Mouse (Mus musculus) spleen, adult 2 months (tissue): Measurements from ENCODE around the gene Shkbp1. TPM values are rescaled to one million over a fixed set of nuclear protein-coding genes. Genes with fewer than 3 reads are reported as not detected.

Source experiments
- DNase-seq, 2 experiments: peaks; one replicate each; pipeline versions ENCODE4 v3.0.0 to v3.0.0-alpha.2; 2012 to 2021; ENCODE audit warnings: low spot score in 2 of 2, low read depth in 1 of 2
- H3K27ac ChIP-seq: fragments of 200-500 bp; 2 replicates; pipeline ENCODE4 v1.5.1; 2012; ENCODE audit warnings: low read length, inconsistent platforms; ENCODE audit not compliant: insufficient read depth
- H3K27me3 ChIP-seq: fragments of 200-500 bp; 2 replicates; pipeline ENCODE4 v1.6.1; 2012; ENCODE audit warnings: mild to moderate bottlenecking, moderate library complexity, low read length, inconsistent platforms; ENCODE audit not compliant: control insufficient read depth, insufficient read depth
- H3K36me3 ChIP-seq: fragments of 200-500 bp; 2 replicates; pipeline ENCODE4 v1.6.1; 2012; ENCODE audit warnings: mild to moderate bottlenecking, low read length, inconsistent platforms; ENCODE audit not compliant: control insufficient read depth, insufficient read depth
- H3K4me1 ChIP-seq: fragments of 200-500 bp; 2 replicates; pipeline ENCODE4 v1.6.1; 2011; ENCODE audit warnings: inconsistent platforms; ENCODE audit not compliant: control insufficient read depth, insufficient read depth, insufficient read length
- H3K4me3 ChIP-seq: fragments of 200-500 bp; 2 replicates; pipeline ENCODE4 v1.5.1; 2011; ENCODE audit warnings: mild to moderate bottlenecking, inconsistent platforms; ENCODE audit not compliant: insufficient read depth, insufficient read length; ENCODE audit errors: extremely low read depth
- CTCF ChIP-seq: fragments of 200-500 bp; IDR thresholded peaks from 2 replicates; pipeline ENCODE4 v1.5.1; 2011; ENCODE audit warnings: mild to moderate bottlenecking, inconsistent platforms; ENCODE audit not compliant: insufficient read depth, insufficient read length, insufficient replicate concordance; ENCODE audit errors: extremely low read depth
- POLR2A ChIP-seq: fragments of 200-500 bp; IDR thresholded peaks from 2 replicates; pipeline ENCODE4 v1.6.1; 2011; ENCODE audit warnings: low read depth, low read length, inconsistent platforms
- WGBS: fragments of 180-500 bp; shearing (Covaris S2); methylation state at CpG from one replicate; pipeline ENCODE4 v1.1.7; 2018; 5-methylcytosine and 5-hydroxymethylcytosine counted together
- polyA plus RNA-seq: library from polyadenylated mRNA; depleted of rRNA; stranded (reverse); fragments of >200 nt; gene quantifications from 2 replicates; pipeline ENCODE4 v1.2.3, GENCODE M21; 2012

Gene Shkbp1
- polyA plus RNA-seq, 1 experiment = 130 TPM

DNA sequence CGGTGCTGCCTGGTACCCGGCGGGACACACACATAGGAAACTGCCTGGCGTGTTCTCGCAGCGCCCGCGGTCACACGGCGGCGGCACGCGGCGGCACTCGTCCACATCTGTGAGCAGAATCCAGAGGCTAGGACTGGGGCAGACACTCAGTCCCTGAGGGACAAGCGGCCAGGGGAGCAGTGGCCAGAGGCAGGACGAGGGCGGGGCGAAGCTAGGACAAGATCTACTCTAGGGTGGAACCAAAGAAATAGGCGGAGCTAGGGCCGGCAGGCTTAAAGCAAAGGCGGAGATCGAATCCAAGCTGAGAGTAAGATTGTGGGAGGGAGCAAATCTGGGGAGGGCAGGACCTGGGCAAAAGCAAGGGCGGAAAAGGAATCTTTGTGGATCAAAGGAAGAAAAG lies 30.1 kb downstream of the Shkbp1 start:
- 3% methylated on average over 24 of the region's 24 CpGs for WGBS
- Histone ChIP-seq H3K27ac (no peak overlapping the region), H3K27me3 (no peaks in the 10 kb centered on the region), H3K4me3 (peak overlapping the region; percentile 19; the same call in 1 of the 2 replicates), H3K4me1 (peaks cover 13% of the 10 kb centered on the region), H3K36me3 (no peaks in the 10 kb centered on the region)
- TF ChIP-seq POLR2A (no peak), CTCF (no peak)
- no peak for DNase-seq

DNA sequence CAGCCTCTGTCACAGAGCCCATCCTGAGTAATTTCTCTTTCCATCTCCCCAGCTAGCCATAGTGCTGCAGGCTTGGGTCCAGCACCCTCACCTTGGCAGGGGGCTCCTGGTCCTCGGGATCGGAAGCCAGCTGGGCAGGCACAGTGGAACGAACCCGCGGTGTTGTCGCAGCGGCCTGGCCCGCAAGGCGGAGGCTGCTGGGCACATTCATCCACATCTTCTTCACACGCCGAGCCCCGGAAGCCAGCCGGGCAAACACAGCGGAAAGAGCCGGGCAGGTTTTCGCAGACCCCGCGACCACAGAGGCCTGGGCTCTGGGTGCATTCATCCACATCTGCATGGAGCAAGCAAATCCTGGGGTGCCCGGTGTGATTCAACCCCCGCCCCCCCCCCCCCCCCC lies 30.9 kb downstream of the Shkbp1 start:
- Histone ChIP-seq H3K4me3 (no peak overlapping the region), H3K27ac (no peak overlapping the region), H3K36me3 (no peaks in the 10 kb centered on the region), H3K27me3 (no peaks in the 10 kb centered on the region), H3K4me1 (peaks cover 13% of the 10 kb centered on the region)
- 66% methylated on average over 18 of the region's 20 CpGs for WGBS
- no peak for DNase-seq
- TF ChIP-seq CTCF (no peak), POLR2A (no peak)

DNA sequence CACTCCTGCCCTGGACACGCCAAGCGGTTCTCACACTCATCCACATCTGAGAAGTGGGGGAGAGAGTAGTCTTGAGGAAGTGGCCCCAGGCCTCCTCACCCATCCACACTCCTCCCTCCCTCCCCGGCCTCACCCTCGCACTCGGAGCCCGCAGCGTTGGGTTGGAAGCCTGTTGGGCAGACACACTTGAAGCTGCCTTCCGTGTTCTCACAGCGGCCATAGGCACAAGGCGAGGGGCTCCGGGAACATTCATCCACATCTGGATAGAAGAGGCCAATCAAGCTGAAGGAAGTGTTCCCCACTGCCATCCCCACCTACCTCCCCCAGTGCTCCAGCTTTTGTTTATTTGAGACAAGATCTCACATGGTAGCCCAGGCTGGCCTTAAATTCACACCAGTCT lies 31.7 kb downstream of the Shkbp1 start:
- peaks cover 8% of the 10 kb centered on the region; the same call in 1 of the 2 replicates for H3K4me1 ChIP-seq
- no peak for DNase-seq
- H3K27ac ChIP-seq = no peak overlapping the region
- TF ChIP-seq POLR2A = no peak
- no peak for TF ChIP-seq CTCF
- 97% methylated on average over 11 of the region's 11 CpGs for WGBS
- no peak overlapping the region for H3K4me3 ChIP-seq
- H3K36me3 ChIP-seq = no peaks in the 10 kb centered on the region
- no peaks in the 10 kb centered on the region for H3K27me3 ChIP-seq

DNA sequence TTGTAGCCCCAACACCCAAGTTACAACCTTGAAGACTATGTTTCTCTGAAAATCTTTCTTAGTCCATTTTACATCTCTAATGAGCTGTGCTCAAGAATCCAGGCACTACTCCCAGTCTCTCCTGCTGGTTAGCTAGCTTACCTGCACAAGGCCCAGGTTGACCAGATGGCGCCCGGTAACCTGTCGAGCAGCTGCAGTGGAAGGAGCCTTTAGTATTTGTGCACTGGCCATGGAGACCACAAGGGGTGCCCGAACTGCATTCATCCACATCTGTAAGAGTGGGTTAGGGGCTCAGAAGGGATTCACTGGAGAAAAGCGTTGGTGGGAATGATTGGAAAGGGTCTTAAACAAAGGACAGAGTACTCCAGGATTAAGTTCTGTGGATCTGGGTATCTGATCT lies 32.8 kb downstream of the Shkbp1 start:
- Histone ChIP-seq H3K4me1 (peaks cover 3% of the 10 kb centered on the region; the same call in 1 of the 2 replicates), H3K27me3 (no peaks in the 10 kb centered on the region), H3K36me3 (no peaks in the 10 kb centered on the region), H3K27ac (no peak overlapping the region), H3K4me3 (no peak overlapping the region)
- DNase-seq = no peak
- WGBS = 93% methylated on average over 5 of the region's 5 CpGs
- no peak for TF ChIP-seq POLR2A
- no peak for TF ChIP-seq CTCF

DNA sequence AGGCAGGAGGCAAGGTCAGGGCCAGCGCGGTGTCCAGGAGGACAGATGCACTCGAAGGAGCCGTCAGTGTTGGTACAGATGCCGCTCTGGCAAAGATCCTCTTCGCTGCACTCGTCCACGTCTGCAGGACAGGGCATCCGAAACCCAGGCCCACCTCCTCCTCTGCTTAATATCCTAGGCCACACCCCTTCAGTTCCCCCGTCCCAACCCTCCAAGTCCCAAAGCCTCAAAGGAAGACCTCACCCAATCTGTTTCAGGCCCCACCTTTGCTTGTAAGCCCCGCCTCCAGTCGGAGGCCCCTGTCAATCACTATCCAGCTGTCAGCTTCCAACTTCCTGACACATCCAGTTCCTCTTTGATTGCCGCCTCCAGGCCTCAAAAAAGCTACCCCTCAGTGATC lies 33.5 kb downstream of the Shkbp1 start:
- DNase-seq = no peak
- H3K27ac ChIP-seq = no peak overlapping the region
- H3K4me3 ChIP-seq = no peak overlapping the region
- WGBS = 43% methylated on average over 13 of the region's 13 CpGs
- no peaks in the 10 kb centered on the region for H3K27me3 ChIP-seq
- TF ChIP-seq CTCF (no peak), POLR2A (no peak)
- H3K36me3 ChIP-seq = no peaks in the 10 kb centered on the region
- H3K4me1 ChIP-seq = peaks cover 3% of the 10 kb centered on the region; the same call in 1 of the 2 replicates

DNA sequence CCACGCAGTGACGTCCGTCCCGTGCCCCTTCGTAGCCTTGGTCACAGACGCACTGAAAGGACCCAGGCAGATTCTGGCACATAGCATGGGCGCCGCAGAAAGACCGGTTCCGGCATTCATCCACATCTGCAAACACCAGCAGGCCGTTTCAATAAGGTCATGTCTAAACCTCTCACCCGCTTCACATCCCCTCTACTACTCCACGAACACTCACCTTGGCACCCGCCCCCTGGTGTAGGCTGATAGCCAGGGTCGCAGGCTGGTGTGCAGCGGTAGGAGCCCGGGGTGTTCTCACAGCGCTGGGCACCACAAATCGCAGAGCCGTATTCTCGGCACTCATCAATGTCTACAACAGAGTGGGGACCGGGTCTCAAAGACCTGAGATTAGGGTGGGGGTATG lies 36.4 kb downstream of the Shkbp1 start:
- no peak for DNase-seq
- Histone ChIP-seq H3K4me1 (no peaks in the 10 kb centered on the region), H3K27ac (no peak overlapping the region), H3K4me3 (no peak overlapping the region), H3K27me3 (no peaks in the 10 kb centered on the region), H3K36me3 (no peaks in the 10 kb centered on the region)
- TF ChIP-seq CTCF = no peak
- TF ChIP-seq POLR2A = no peak
- WGBS = 89% methylated on average over 22 of the region's 22 CpGs

DNA sequence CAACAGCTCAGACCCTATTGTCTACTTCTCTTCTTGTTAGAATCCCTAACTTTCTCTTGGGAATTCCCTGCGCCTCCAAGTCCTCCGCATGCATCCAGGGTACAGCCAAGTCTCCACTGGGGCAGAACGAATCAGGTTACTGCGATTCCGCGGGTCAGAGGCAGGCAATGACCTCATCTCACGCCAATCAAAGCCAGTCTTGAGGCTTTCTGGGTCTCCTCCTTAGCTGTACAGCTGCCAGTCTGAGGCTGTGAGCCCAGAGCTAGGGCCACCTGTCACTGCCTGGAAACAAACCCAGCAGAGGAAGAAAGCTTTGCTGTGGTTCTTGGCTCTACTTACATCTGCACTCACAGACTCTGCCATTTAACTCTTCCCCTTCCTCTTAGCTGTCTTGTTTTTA lies 39.9 kb downstream of the Shkbp1 start:
- no peak for DNase-seq
- no peaks in the 10 kb centered on the region for H3K4me1 ChIP-seq
- H3K4me3 ChIP-seq = no peak overlapping the region
- H3K27ac ChIP-seq = no peak overlapping the region
- 53% methylated on average over 7 of the region's 7 CpGs for WGBS
- H3K27me3 ChIP-seq = no peaks in the 10 kb centered on the region
- TF ChIP-seq CTCF (no peak), POLR2A (no peak)
- no peaks in the 10 kb centered on the region for H3K36me3 ChIP-seq
